Mouse (Mus musculus): ENCODE measurements around the gene Vti1b.
"Not testable (repeated sequence)": the region's sequence is repeated elsewhere in the genome, so short reads cannot be mapped to it uniquely, and the experiment has no call there.

DNA sequence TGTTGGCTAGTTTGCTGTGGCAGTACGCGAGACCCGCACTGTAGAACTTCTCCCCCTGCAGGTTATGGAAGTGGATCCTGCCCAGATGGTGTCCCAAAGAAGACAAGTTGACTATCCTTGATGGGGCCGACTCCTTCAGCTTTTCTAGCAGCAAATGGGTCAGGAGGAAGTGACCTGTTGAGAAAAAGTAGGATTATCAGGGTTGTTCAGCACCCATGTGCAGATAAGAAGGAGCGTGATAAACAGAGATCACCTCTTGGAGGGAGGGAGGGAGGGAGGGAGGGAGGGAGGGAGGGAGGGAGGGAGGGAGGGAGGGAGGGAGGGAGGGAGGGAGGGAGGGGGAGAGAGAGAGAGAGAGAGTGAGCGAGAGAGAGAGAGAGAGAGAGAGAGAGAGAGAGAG is 12.7 kb upstream of the Vti1b start:
- not testable (repeated sequence) for TF ChIP-seq POLR2A (IDR thresholded peaks at IDR 0.05; ENCODE audit: borderline replicate concordance, extremely low read depth, low read depth, low read length); CTCF (IDR thresholded peaks at IDR 0.05; ENCODE audit: insufficient read depth, low read length)

Data from lung, adult 2 months (tissue).